Mouse (Mus musculus): ENCODE data around the gene Gm4985. TPM values are rescaled to one million over a fixed set of nuclear protein-coding genes. Genes with fewer than 3 reads are reported as not detected.
"Not testable (repeated sequence)": the region's sequence is repeated elsewhere in the genome, so short reads cannot be mapped to it uniquely, and the experiment has no call there.

Gene Gm4985
- total RNA-seq (2021): not detected
- long read RNA-seq, experiment 1: 0 reads
- long read RNA-seq, experiment 2: 0 reads

- not testable (repeated sequence) for H3K4me3 ChIP-seq, H3K27ac ChIP-seq
Measured at GRCm38 (mm10) chrX:23958834-23959233, at the start of gene Gm4985. Gm4985 (minus strand) TSS chrX:23958934.

GRCm38 (mm10) chrX:23954161-23954560 is 4.6 kb downstream of the Gm4985 start:
- no peak for TF ChIP-seq CTCF (conservative IDR thresholded peaks at IDR 0.05)
- no peak overlapping the region for H3K4me3 ChIP-seq
- H3K27ac ChIP-seq: no peak overlapping the region
- DNase-seq (ENCODE audit: low spot score in 2 of 2): no peak

More at GRCm38 (mm10) chrX:23958834-23959233, at the start of gene Gm4985:
- not testable (repeated sequence) for DNase-seq (ENCODE audit: low spot score in 2 of 2)

Small RNA genes within 50 kb of the gene (microRNA-seq; reads per million reads assigned to microRNA genes)
- 0 reads per million in 2 experiments for gene Gm25299

Other genes with a start within 250 kb of the Gm4985 start
- gene Gm4907, start 76.4 kb downstream of the Gm4985 start, total RNA-seq (2021): not detected